Mouse (Mus musculus) embryo, embryonic 11.5 days (tissue): ENCODE results near the gene Adgrl3.

Experiments used
- DNase-seq: peaks from one replicate; pipeline ENCODE4 v3.0.0-alpha.2; 2012; ENCODE audit warnings: low read depth, low spot score

Gene Adgrl3

GRCm38 (mm10) chr5:81832679-81833078, 812.7 kb downstream of the Adgrl3 start:
- DNase-seq = peak; percentile 24

DNA sequence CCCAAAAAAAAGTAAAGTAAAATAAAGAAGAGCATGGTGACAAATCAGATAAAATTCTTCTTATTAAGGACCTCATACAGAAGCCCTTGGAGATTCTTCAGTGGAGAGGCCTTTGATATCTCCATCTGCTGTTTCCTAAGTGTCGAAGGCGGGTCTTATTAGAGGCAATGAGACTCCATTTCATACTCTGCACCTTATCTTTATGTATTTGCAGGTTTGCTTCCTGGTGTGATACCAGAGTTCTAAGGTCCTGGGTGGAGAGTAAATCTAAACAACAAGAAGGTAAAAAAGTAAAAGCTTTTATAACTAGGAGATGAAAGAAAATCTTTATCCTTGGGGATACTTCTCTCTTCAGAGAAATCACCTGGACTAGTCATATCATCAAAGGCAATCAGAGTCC, 817.9 kb downstream of the Adgrl3 start:
- no peak for DNase-seq

DNA sequence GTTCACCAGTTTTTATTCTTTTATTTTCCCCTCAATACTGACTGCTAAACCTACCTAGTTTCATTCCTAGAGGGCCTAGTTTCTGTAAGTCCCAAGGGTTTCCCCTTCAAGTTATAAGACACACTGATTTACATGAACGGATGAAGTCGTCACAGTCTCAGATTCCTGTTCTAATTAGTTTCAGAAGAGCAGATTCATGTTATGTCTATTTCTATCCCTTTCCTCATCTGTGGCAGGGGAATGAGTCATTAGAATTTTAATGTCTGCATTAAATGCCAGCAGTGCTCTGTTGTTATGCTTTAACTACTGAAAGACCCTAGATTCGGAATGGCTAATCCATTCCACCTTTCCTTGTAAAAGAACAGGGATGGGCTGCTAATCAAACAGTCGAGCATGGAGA, 823.9 kb downstream of the Adgrl3 start:
- no peak for DNase-seq

DNA sequence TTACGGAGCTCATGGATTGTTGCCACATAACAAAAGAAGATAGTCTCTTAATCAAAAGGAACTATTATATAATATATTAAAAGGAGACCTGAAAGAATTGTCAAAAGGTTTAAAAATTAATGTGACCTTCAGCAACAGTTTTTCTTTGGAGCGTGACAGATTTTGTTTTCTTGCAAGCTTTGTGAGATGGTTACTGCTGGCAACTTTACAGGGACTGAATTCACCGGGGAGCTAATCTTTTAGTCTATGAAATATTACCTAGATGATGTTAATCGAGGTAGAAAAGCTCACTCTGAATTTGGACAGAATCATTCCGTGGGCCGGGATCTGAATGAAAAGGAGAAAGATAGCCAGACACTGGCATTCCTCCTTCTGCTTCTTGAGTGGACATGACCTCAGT, 850.4 kb downstream of the Adgrl3 start:
- DNase-seq = no peak
